Mouse (Mus musculus) frontal cortex, postnatal 36 days (tissue): ENCODE data around the gene Dctpp1.
A peak's percentile ranks its signal among the peaks of the same experiment; 100 is the strongest.
"Not testable (repeated sequence)": the region's sequence is repeated elsewhere in the genome, so short reads cannot be mapped to it uniquely, and the experiment has no call there.

ENCODE experiments used
- DNase-seq, 2 experiments: peaks; one replicate each; pipeline ENCODE4 v3.0.0; 2022; ENCODE audit warnings: low spot score in 2 of 2

Dctpp1 gene

GRCm38 (mm10) chr7:127270666-127271065, 10.2 kb upstream of the Dctpp1 start:
- DNase-seq, result no peak

GRCm38 (mm10) chr7:127270256-127270655, 9.7 kb upstream of the Dctpp1 start:
- DNase-seq, result no peak

GRCm38 (mm10) chr7:127263526-127263925, 3.0 kb upstream of the Dctpp1 start:
- DNase-seq, result no peak

- DNase-seq, result no peak
These were observed 1.9 kb upstream of the Dctpp1 start for GRCm38 (mm10) chr7:127262218-127262961.

- peak in 1 of 2 experiments; percentile 50 for DNase-seq
These were observed 1.2 kb downstream of the Dctpp1 start for GRCm38 (mm10) chr7:127259186-127259905.

GRCm38 (mm10) chr7:127256518-127256917, 4.0 kb downstream of the Dctpp1 start:
- DNase-seq, result no peak

- no peak for DNase-seq
These were observed 4.5 kb downstream of the Dctpp1 start for GRCm38 (mm10) chr7:127255965-127256364.

GRCm38 (mm10) chr7:127255008-127255407, 5.5 kb downstream of the Dctpp1 start:
- DNase-seq, result no peak

- peak; percentile 94 to 97 for DNase-seq
These were observed 6.4 kb downstream of the Dctpp1 start for GRCm38 (mm10) chr7:127253821-127254769.

GRCm38 (mm10) chr7:127253341-127253740, 7.2 kb downstream of the Dctpp1 start:
- DNase-seq, result no peak

GRCm38 (mm10) chr7:127252414-127252813, 8.1 kb downstream of the Dctpp1 start:
- no peak for DNase-seq

GRCm38 (mm10) chr7:127250511-127250910, 10.0 kb downstream of the Dctpp1 start:
- not testable (repeated sequence) for DNase-seq

- DNase-seq, result no peak
These were observed 15.6 kb downstream of the Dctpp1 start for GRCm38 (mm10) chr7:127244658-127245510.

- DNase-seq, result peak; percentile 88 to 92
These were observed 16.4 kb downstream of the Dctpp1 start, which contains the start of gene Zfp771 for GRCm38 (mm10) chr7:127243870-127244657. Zfp771 (plus strand) TSS chr7:127244274.

- DNase-seq, result no peak
These were observed 17.1 kb downstream of the Dctpp1 start for GRCm38 (mm10) chr7:127243361-127243867.

GRCm38 (mm10) chr7:127234777-127235176, 25.7 kb downstream of the Dctpp1 start:
- DNase-seq, result no peak

- no peak for DNase-seq
These were observed 26.7 kb downstream of the Dctpp1 start for GRCm38 (mm10) chr7:127233765-127234164.

GRCm38 (mm10) chr7:127233368-127233749, 27.1 kb downstream of the Dctpp1 start:
- DNase-seq, result no peak

GRCm38 (mm10) chr7:127232622-127233367, 27.7 kb downstream of the Dctpp1 start, which contains the start of the genes Zfp553 and Sept1:
Zfp553 (plus strand) TSS chr7:127233061.
Sept1 (minus strand) TSS chr7:127233130.
- DNase-seq, result peak; percentile 79 to 85
